Mouse (Mus musculus) ES-E14 (cell line): Measurements from ENCODE around the gene Foxa1. TPM values are rescaled to one million over a fixed set of nuclear protein-coding genes. Genes with fewer than 3 reads are reported as not detected.

ENCODE experiments used
- DNase-seq: peaks from one replicate; pipeline ENCODE4 v3.0.0-alpha.2; 2013; ENCODE audit warnings: low read depth, low spot score
- H3K27ac ChIP-seq: 2 replicates; pipeline ENCODE4 v1.5.1; 2012; ENCODE audit warnings: low read depth, mild to moderate bottlenecking, low read length, moderate library complexity, mixed read lengths; ENCODE audit not compliant: poor library complexity, insufficient read depth, severe bottlenecking
- H3K36me3 ChIP-seq: 2 replicates; pipeline ENCODE4 v1.6.1; 2012; ENCODE audit warnings: mild to moderate bottlenecking, low read length, moderate library complexity, mixed read lengths; ENCODE audit not compliant: control insufficient read depth, poor library complexity, insufficient read depth, severe bottlenecking
- H3K4me1 ChIP-seq, 2 experiments: fragments of 150-350 bp in 1 of 2; sonication (generic) in 1 of 2; 2 replicates each; pipeline ENCODE4 v1.6.1; 2012; ENCODE audit warnings: low read length in 2 of 2, mild to moderate bottlenecking in 1 of 2, mixed read lengths in 1 of 2; ENCODE audit not compliant: control insufficient read depth in 2 of 2, insufficient read depth in 2 of 2, poor library complexity in 1 of 2
- H3K4me3 ChIP-seq, 2 experiments: fragments of 150-350 bp in 1 of 2; sonication (generic) in 1 of 2; 2 replicates each; pipeline ENCODE4 v1.5.1; 2012; ENCODE audit warnings: low read length in 2 of 2, low read depth in 1 of 2, mild to moderate bottlenecking in 1 of 2, mixed read lengths in 1 of 2; ENCODE audit not compliant: insufficient read depth in 1 of 2, poor library complexity in 1 of 2, severe bottlenecking in 1 of 2
- H3K9ac ChIP-seq: 2 replicates; pipeline ENCODE4 v1.6.1; 2012; ENCODE audit warnings: low read depth, mild to moderate bottlenecking, low read length, mixed read lengths; ENCODE audit not compliant: poor library complexity, insufficient read depth, severe bottlenecking
- H3K9me3 ChIP-seq: fragments of 150-350 bp; sonication (generic); 2 replicates; pipeline ENCODE4 v1.6.1; 2012; ENCODE audit warnings: low read depth, mild to moderate bottlenecking, low read length; ENCODE audit not compliant: control insufficient read depth, insufficient read depth
- CHD2 ChIP-seq: IDR thresholded peaks from 2 replicates; pipeline ENCODE4 v1.6.1; 2014; ENCODE audit warnings: mild to moderate bottlenecking, low read depth, low read length, inconsistent platforms
- HCFC1 ChIP-seq: IDR thresholded peaks from 2 replicates; pipeline ENCODE4 v1.6.1; 2012; ENCODE audit warnings: low read length, inconsistent platforms, borderline replicate concordance; ENCODE audit not compliant: insufficient read depth
- MAFK ChIP-seq: IDR thresholded peaks from 2 replicates; pipeline ENCODE4 v1.6.1; 2014; ENCODE audit warnings: mild to moderate bottlenecking, low read depth, low read length, inconsistent platforms; ENCODE audit not compliant: insufficient read depth
- ZC3H11A ChIP-seq: IDR thresholded peaks from 2 replicates; pipeline ENCODE4 v1.6.1; 2012; ENCODE audit warnings: low read depth, mild to moderate bottlenecking, inconsistent platforms, low read length, borderline replicate concordance
- ZNF384 ChIP-seq: IDR thresholded peaks from 2 replicates; pipeline ENCODE4 v1.6.1; 2012; ENCODE audit warnings: low read depth, low read length, inconsistent platforms
- in situ Hi-C, 2 experiments: fragments of 600-800 bp; cut with MboI; formaldehyde crosslinking; loops; one replicate each; pipeline ENCODE4 v1.15.1; 2025; ENCODE audit warnings: low sequenced_read_pairs in 2 of 2, inconsistent platforms in 1 of 2; ENCODE audit not compliant: unreplicated experiment in 2 of 2
- total RNA-seq: library from RNA; depleted of rRNA; stranded (reverse); fragments of 300-350 nt; gene quantifications from 2 replicates; pipeline ENCODE4 v1.2.3, GENCODE M21; 2012; rRNA removed

The Foxa1 gene
- total RNA-seq, 1 experiment: 0.36 TPM

DNA sequence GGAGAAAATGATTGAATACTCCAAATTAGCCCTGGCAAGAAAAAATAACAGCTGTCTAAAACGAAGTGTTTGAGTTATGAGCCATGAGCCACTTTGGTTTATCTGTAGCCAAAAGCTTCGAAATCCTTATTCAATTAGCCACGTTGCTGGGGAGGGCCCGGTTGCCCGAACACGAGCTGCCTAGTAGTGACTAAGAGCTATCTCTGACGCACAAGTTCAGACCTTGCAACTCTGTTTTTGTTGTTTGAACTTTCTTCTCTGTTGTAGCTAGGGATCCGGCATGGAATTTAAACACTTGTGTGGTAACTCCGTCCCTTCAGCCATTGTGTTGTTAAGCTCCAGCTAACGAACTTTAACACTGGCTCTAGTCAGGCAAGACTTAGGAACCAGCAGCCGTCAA is 37.8 kb downstream of the Foxa1 start:
- H3K36me3 ChIP-seq: no peaks in the 10 kb centered on the region
- no peak overlapping the region for H3K27ac ChIP-seq
- no peak overlapping the region for H3K4me3 ChIP-seq
- in situ Hi-C loops: no loop called here
- TF ChIP-seq CHD2: no peak
- no peak for TF ChIP-seq ZC3H11A
- no peak for TF ChIP-seq HCFC1
- no peak for TF ChIP-seq ZNF384
- TF ChIP-seq MAFK: no peak
- DNase-seq: no peak
- H3K9me3 ChIP-seq: no peaks in the 10 kb centered on the region
- H3K4me1 ChIP-seq: peaks cover 0 to 2% of the 10 kb centered on the region in 2 experiments; a peak in 1 of 4 replicates
- H3K9ac ChIP-seq: no peak overlapping the region

DNA sequence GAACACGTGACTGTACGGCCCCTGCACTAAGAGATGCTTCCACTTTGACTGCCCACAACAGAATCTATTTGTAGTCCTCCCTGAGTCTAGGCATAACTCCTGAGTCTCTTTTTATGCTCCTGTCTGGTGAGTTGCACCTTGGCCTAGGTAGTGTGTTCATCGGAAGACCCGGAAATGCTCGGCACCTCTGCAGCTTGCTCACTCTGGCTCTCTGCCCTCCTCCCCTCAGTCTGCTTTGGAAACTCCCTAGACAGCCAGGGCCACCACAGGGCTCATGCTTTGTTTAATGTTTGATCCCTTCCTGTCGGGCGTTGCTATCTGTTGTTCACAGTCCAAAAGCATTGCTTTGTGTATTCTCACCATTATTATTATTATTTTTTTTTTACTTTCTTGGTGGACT is 41.4 kb downstream of the Foxa1 start:
- Histone ChIP-seq H3K9me3 (no peaks in the 10 kb centered on the region), H3K4me1 (peaks cover 0 to 2% of the 10 kb centered on the region in 2 experiments; a peak in 1 of 4 replicates), H3K27ac (no peak overlapping the region), H3K36me3 (no peaks in the 10 kb centered on the region), H3K9ac (no peak overlapping the region; the same call in 1 of the 2 replicates), H3K4me3 (peak overlapping the region in 1 of 2 experiments; percentile 46; a peak in 1 of 4 replicates)
- no peak for TF ChIP-seq CHD2
- no peak for TF ChIP-seq HCFC1
- no peak for TF ChIP-seq ZNF384
- no peak for TF ChIP-seq ZC3H11A
- no peak for TF ChIP-seq MAFK
- in situ Hi-C loops: no loop called here
- DNase-seq: no peak

DNA sequence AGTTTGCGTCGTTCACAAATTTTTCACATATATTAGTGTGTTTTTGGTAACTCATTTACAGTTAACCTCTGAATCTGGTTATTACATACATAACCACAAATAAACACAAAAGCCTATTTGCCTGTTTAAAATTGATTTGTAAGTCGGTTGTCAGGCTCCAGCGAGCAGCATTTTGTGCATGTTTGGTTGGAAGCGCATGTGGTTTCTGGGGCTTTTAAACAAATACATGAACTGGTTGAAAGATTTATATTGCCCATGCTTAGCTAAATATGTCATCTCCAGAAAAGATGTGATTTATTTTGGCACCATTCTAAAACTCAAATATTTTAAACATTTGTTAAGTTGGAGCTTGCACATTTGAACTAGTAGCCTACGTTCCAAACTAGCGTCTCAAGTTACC is 46.5 kb downstream of the Foxa1 start:
- in situ Hi-C loops: no loop called here
- no peak for TF ChIP-seq HCFC1
- no peak for TF ChIP-seq MAFK
- TF ChIP-seq ZC3H11A: no peak
- no peak for TF ChIP-seq ZNF384
- TF ChIP-seq CHD2: no peak
- Histone ChIP-seq H3K36me3 (no peaks in the 10 kb centered on the region), H3K9me3 (no peaks in the 10 kb centered on the region), H3K4me1 (peaks cover 0 to 2% of the 10 kb centered on the region in 2 experiments; a peak in 1 of 4 replicates), H3K27ac (no peak overlapping the region), H3K9ac (no peak overlapping the region), H3K4me3 (no peak overlapping the region)
- no peak for DNase-seq

DNA sequence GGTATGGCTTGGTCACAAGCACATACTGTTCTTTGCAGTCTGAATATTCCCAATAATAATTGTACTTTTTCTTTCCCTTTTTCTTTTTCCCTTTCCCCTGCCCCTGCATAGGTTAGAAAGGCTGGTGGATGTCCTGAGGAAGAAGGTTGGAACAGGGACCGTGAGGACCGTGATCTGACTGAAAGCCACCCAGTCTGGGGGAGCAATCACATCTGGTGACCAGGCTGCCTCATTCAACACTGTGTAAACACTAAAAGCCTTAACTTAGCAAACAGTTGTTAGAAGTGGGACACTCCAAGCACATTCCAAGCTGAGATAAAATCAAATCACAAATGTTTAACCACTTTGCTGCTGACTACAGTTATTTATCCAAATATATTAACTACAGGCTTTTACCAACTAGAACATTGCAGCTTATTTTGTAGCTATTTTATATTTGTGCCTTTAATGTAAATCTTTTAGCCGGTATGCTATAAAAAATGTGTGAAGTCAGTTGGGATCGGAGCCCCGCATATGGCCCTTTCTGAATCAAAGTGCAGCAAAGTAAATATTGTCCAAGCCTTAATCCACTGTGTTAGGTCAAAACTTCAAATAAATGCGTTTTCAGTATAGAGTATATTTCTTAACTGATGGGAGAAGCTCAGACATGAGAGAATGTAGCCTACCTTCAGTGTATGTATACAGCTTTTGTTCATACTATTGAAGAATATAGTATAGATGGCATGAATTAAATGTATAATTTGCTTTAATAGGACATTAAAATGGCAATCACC is 50.2 kb downstream of the Foxa1 start:
- Histone ChIP-seq H3K4me1 (no peaks in the 10 kb centered on the region), H3K9ac (no peak overlapping the region), H3K27ac (no peak overlapping the region), H3K4me3 (no peak overlapping the region), H3K36me3 (no peaks in the 10 kb centered on the region), H3K9me3 (no peaks in the 10 kb centered on the region)
- no peak for DNase-seq
- in situ Hi-C loops: no loop called here
- no peak for TF ChIP-seq CHD2
- no peak for TF ChIP-seq ZC3H11A
- no peak for TF ChIP-seq HCFC1
- TF ChIP-seq MAFK: no peak
- TF ChIP-seq ZNF384: no peak

Other genes starting within 250 kb of the Foxa1 start
- 0.11 and 0.18 TPM in 2 replicates for gene Ttc6, start 17.2 kb upstream of the Foxa1 start, total RNA-seq